Mouse (Mus musculus) ES-CJ7 (cell line): ENCODE measurements around the gene Polr2a.
A peak's percentile ranks its signal among the peaks of the same experiment; 100 is the strongest.
"Not testable (repeated sequence)": the region's sequence is repeated elsewhere in the genome, so short reads cannot be mapped to it uniquely, and the experiment has no call there.

Experiments
- DNase-seq: peaks from one replicate; pipeline ENCODE4 v3.0.0; 2011; ENCODE audit warnings: low read depth, low spot score

Polr2a gene

GRCm38 (mm10) chr11:69754701-69755100, 3.7 kb downstream of the Polr2a start:
- DNase-seq: peak; percentile 74

GRCm38 (mm10) chr11:69754233-69754632, 4.2 kb downstream of the Polr2a start:
- no peak for DNase-seq

GRCm38 (mm10) chr11:69752686-69753085, 5.8 kb downstream of the Polr2a start:
- DNase-seq: no peak

- DNase-seq: no peak
These were observed 6.8 kb downstream of the Polr2a start for GRCm38 (mm10) chr11:69751635-69752034.

- DNase-seq: not testable (repeated sequence)
These were observed 27.0 kb downstream of the Polr2a start for GRCm38 (mm10) chr11:69731408-69731807.

- peak; percentile 92 for DNase-seq
These were observed 29.4 kb downstream of the Polr2a start for GRCm38 (mm10) chr11:69729063-69729462.

- no peak for DNase-seq
These were observed 32.5 kb downstream of the Polr2a start for GRCm38 (mm10) chr11:69725951-69726350.

GRCm38 (mm10) chr11:69723074-69723473, 35.4 kb downstream of the Polr2a start:
- DNase-seq: peak; percentile 80

- DNase-seq: no peak
These were observed 37.6 kb downstream of the Polr2a start for GRCm38 (mm10) chr11:69720852-69721251.

GRCm38 (mm10) chr11:69719423-69719822, 39.0 kb downstream of the Polr2a start:
- peak; percentile 80 for DNase-seq

GRCm38 (mm10) chr11:69718661-69719060, 39.8 kb downstream of the Polr2a start:
- DNase-seq: peak; percentile 80

- DNase-seq: peak; percentile 63
These were observed 41.5 kb downstream of the Polr2a start for GRCm38 (mm10) chr11:69716953-69717352.

GRCm38 (mm10) chr11:69715929-69716328, 42.5 kb downstream of the Polr2a start:
- DNase-seq: peak; percentile 48

GRCm38 (mm10) chr11:69715482-69715881, 43.0 kb downstream of the Polr2a start:
- peak; percentile 92 for DNase-seq

GRCm38 (mm10) chr11:69714636-69715329, 43.7 kb downstream of the Polr2a start:
- DNase-seq: peak; percentile 58

- DNase-seq: peak; percentile 71
These were observed 45.3 kb downstream of the Polr2a start for GRCm38 (mm10) chr11:69712954-69713672.

GRCm38 (mm10) chr11:69711082-69711481, 47.4 kb downstream of the Polr2a start:
- peak; percentile 63 for DNase-seq

GRCm38 (mm10) chr11:69710470-69710869, 48.0 kb downstream of the Polr2a start:
- DNase-seq: peak; percentile 51

- peak; percentile 38 for DNase-seq
These were observed 48.6 kb downstream of the Polr2a start for GRCm38 (mm10) chr11:69709554-69710446.

GRCm38 (mm10) chr11:69708614-69709265, 49.7 kb downstream of the Polr2a start:
- peak; percentile 72 for DNase-seq

GRCm38 (mm10) chr11:69707873-69708381, 50.5 kb downstream of the Polr2a start:
- DNase-seq: peak; percentile 73
